Mouse (Mus musculus): ENCODE measurements at regions not wholly inside any gene's neighbourhood (a gene's known extent, or its start where the extent isn't known, plus 50 kb on each side); places are given as distances from the start of the nearest gene placed in this dataset.
A peak's percentile ranks its signal among the peaks of the same experiment; 100 is the strongest.

DNA sequence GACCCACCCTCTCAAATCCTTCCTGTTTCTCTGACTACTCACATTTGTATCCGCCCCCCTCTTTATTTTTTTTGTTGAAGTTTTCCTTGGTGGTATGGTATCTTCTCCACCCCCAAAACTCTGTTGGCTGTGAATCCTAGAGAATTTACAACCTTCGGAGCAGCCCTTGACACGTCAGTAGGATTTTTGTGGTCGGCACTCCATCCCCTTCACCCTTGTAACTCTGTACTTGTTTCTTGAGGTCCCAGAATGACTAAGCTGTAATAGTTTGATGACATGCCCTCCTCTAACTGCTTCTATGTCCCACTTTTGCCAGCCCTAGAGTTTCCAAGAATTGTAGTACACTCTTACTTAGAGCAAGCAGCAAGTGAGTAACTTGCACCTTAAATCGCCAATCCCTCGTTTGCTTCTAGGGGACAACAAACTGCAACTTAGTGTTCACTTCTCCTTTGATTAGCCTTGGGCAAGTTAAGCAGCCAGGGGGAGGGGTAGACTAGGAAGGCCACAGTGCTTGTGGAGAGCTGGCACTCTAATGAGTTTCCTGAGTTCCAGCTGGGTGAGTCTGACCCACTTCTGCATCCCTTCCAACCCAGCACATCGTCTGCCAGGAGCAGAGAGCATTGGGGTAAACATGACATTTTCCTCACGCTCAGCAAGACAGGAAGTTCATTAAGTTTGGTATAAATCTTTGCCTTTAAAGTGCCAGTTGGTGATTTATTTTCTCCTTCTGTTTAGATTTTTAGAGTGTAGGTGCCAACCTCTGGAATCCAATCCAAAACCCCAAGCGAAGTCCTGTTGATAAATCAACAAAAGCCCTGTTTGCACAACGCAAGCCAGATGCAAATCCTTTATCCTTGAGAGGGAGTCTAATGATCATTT, 118.7 kb downstream of the Foxa2 start:
- no peak for DNase-seq (ENCODE audit: low spot score)

DNA sequence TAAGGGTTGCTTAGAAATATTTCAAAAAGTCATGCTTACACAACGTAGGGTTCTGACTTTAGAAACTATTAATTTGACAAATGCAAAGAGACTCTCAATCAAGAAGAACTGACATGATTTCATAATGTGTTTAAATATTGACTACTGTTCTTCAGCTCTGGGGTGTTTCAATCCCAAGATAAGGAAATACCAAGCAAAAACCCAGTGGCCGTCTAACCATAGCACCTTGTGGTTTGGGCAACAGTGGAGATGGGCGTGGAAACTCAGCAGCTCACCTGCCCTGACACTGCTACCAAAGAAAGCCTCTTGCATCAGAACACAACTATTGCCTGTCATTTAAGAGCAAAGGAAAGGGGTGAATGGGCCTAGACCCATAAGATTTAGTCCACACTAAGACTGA, 119.9 kb downstream of the Foxa2 start:
- no peak for DNase-seq (ENCODE audit: low spot score)

DNA sequence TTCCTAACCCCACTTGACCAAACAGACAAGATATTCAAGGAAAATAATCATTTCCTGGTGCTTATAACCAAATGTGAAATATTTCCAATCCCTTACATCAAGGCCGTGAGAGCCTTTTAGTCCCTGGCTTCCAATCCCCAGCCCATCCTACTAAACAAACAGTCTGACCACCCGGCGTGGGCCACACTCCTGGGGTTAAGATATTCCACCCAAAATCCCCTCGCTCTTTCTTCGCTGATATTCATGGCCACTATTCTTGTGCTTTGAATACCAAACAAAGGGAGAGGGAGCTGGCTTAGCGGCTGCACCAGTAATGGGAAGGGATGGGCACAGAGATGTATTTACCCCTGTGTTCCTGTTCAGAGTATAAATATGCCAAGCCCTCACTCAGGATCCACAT, 139.4 kb downstream of the Foxa2 start:
- DNase-seq (ENCODE audit: low spot score): no peak

DNA sequence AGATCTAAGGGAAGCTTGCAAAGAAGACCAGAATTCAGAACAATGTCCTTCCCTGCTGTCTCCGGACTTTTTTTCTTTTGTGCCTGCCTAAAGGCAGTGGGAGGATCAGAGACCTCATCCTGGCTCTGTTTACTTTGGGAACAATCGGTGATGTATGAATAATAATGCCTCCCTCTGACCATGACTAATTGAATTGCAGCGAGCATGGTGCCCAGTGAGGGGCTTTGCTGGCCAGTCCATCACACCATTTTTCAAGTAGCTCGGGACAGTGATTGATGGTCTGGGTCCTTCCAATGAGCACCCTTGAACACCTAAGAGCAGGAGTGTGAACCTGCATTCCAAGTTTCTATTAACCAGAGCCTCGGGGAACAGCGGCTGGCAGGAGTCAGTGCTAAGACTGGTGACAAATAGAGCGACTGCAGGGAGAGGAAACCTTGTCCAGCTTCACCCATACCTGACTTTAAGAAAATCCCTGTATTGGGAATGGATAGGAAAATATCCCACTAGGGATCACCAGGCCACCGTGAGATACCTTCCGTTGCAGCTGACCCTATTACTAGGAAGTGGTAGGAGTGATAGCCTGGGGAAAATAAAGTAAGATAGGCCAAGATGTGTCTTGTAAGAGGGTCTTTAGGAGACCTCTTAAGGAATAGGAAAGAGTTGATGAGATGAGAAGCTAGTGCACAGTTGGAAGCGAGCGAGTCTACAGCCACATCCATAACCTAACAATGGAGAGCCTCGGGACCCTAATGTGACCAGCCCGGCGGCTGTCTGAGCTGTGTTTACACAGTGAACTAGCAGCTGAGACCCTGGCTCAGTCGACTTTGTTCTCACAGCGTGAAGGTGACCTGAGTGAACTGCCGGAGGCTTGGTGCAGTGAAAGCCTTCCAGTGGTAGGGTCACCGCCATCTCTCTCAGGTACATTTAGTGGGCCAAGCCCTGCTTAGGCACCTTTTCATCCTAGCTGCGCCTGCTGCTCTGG, 140.7 kb downstream of the Foxa2 start:
- no peak for DNase-seq (ENCODE audit: low spot score)

DNA sequence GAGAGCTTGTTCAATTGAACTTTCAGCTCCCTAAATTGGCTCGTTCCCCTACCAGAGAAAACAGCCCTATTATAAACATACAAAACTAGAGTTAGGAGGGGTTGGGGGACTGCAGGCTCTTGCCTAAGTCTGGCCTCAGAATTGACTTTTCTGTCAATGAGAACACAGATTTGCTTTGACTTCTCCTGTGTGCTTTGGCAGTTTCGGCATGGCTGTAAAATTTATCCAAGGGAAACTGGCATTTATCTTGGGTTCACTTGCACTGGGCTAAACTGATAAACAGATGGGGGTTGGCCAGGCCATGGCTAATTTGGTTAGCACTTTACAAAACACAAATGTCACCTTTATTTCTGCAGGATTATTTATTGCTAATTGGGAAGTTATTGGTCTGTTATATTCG, 141.7 kb downstream of the Foxa2 start:
- no peak for DNase-seq (ENCODE audit: low spot score)

DNA sequence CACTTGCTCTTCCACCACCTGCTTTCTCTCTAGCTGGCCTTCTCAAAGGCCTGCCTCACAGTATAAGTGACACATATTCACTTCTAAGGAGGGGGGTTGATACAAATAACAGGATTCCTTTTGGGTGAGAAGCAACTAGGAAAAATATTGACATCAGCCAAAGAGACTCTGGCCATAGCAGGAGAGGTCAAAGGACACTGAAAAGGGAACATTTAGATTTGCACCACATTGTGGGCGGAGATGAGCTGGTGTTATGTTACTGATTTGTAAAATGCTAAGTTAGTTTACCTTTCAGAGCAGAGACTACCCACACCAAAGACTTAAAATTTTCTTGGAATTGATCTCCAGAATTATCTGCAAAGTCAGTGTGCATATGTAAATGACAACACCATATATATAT, 147.5 kb downstream of the Foxa2 start:
- no peak for DNase-seq (ENCODE audit: low spot score)

DNA sequence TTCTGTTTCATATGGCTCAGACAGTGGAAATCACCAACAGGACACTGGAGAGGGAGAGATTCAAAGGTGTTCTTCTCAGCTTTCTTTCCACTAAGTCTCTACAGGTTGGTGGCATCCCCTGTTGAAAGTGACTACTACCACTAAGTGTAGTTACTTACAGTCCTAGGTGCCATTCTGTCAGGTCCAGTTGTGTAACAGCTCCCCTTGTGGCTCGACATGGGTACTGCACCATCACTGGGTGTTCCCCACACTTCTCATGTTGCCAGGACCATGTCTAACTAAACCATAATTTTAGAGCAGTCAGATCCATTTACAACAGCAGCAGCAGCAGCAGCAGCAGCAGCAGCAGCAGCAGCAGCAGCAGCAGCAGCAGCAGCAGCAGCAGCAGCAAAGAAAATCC, 151.1 kb downstream of the Foxa2 start:
- peak; percentile 24 for DNase-seq (ENCODE audit: low spot score)

DNA sequence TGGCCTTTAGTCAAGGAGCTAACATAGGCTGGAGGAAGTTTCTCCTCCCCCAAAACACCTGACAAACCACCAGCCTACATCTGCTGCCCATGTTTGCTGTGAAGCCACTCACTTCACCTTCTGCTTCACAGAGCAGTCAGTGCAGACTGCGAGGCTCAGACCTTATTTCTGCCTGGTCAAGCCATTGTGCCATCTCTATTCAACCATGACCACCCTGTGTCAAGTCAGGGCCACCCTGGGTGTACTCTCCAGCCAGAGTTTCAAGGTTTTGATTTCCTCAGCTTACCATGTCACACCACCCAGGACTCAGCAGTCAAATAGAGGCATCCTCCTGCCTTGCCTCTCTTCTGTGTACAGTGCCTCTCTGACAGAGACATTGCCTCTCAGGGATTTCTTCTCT, 152.6 kb downstream of the Foxa2 start:
- DNase-seq (ENCODE audit: low spot score): no peak

DNA sequence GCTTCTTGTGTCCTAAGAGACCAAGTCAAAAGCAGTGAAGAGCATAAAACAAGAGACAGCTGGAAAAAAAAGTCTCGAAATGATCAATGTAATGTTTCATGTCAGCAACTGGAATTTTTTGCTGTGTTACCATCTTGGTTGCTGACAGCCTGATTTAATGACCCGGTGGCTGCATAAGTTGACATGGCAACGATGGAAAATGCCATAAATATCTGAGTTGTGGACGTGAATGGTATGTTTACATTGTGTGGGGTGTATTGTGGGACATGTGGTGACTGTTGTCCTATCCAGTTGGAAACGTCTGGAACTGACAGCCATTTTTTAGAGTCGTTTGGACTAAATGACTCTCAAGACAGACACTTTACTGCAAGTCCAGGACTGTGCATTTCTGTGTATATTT, 160.6 kb downstream of the Foxa2 start:
- no peak for DNase-seq (ENCODE audit: low spot score)

DNA sequence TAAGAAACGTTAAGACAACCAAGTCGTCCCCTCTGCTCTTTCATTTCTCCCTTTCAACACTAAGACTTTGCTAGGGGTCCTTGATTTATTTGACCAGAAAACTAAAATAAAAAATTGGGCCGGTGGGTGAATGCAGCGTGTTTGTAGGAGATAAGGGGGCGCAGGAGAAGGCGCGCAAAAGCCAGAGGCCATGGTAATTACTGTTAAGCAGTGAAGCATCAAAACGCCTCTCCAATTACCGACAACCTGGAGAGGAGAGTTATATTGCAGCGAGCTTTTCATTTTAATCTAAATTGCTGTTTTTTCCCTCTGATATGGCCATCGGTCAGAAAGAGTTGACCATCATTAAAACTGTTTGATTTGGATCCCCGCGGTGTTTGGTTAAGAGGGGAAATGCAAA, 168.9 kb downstream of the Foxa2 start:
- no peak for DNase-seq (ENCODE audit: low spot score)

DNA sequence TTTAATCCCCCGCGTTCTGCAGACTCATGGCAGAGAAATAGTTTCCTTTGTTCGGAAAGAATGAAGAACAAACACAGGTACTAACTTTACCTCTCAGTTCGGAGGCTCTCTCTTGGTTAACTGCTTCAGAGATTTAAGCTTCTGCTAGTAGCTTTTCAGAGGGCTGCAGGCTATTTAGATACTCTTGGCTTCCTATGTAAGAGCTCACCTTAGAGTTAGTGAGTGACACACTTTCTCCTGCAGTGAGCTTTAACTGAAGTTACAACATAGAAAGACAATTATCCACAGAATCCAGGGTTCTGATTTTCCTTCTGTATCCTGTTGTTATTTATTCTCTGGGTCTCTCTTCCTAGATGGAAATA, 169.2 kb downstream of the Foxa2 start:
- DNase-seq (ENCODE audit: low spot score): no peak

DNA sequence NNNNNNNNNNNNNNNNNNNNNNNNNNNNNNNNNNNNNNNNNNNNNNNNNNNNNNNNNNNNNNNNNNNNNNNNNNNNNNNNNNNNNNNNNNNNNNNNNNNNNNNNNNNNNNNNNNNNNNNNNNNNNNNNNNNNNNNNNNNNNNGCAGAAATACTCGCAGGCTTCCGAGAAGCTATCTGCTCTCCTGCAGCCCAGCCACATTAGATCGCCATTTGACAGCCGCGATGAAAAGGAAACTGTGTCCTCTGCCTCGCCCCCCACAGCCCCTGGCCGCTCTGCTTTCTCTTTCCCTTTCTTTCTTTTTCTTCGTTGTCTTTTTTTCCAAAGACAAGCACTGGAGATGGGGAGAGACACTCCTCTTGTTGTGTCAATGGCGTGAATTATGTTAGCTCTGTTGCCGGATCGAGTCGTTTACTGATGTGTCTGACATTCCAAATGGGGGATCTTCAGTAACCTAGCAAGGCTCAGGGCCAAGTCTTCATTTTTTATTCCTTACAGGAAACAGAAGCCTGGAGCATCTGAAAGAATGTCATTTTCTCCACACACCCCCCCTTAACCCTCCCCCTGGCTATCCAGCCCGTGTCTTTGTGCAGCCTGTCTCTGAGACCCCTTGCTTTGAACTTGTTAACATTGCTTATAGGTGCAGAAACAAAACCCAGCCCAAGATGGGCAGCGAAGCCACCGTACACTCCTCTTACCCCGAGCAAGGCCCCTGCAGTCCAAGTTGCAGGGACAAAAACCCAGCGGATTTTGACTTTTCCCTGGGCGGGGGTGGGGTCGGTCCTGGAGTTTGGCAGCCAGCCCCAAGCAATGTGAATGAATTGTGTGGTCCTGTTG, 169.8 kb downstream of the Foxa2 start:
- DNase-seq (ENCODE audit: low spot score): no peak

DNA sequence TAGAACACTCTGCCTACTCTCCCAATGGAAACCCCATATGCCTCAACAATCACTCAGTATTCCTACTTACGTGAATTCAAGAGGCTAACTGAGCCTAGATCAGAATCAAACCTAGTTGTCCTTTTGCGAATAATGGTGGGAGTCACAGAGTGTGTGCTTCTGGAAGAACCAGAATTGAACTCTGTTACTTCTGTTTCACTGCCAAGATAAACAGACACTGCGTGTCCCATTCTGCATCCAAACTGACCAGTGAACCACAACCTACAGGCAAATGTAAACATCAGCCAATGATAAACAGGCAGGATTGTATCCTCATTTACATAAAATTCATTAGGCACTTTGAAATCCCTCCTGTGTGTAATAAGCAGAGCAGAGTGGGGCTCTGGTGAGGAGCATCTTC, 173.8 kb downstream of the Foxa2 start:
- no peak for DNase-seq (ENCODE audit: low spot score)

DNA sequence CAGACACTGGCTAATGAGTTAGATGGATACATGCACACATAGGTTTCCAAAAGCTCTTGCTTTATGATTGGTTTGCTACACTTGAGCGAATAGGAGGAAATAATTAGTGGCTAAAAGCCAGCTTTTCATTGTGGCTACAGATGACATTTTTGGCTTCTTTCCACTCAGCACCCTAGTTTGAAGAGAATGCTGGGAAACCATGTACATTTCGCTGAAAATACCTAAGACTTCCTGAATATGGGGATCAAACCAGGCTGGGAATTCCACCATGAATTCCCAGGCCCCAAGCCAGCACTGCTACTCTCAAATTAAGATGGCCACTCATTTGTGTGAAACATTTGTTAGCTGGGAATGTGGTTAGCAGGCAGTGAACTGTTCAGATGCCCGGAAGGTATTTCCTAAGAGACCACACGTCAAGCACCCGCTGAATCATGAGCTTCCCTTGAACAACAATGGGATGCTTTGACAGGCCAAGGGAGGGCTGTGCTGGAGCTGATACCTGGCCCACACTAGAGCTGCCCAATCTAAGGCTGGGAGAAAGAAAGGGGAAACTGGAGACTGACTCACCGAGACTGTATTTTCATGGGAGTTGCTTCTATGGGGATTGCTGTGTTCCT, 195.5 kb downstream of the Foxa2 start:
- DNase-seq (ENCODE audit: low spot score): no peak

DNA sequence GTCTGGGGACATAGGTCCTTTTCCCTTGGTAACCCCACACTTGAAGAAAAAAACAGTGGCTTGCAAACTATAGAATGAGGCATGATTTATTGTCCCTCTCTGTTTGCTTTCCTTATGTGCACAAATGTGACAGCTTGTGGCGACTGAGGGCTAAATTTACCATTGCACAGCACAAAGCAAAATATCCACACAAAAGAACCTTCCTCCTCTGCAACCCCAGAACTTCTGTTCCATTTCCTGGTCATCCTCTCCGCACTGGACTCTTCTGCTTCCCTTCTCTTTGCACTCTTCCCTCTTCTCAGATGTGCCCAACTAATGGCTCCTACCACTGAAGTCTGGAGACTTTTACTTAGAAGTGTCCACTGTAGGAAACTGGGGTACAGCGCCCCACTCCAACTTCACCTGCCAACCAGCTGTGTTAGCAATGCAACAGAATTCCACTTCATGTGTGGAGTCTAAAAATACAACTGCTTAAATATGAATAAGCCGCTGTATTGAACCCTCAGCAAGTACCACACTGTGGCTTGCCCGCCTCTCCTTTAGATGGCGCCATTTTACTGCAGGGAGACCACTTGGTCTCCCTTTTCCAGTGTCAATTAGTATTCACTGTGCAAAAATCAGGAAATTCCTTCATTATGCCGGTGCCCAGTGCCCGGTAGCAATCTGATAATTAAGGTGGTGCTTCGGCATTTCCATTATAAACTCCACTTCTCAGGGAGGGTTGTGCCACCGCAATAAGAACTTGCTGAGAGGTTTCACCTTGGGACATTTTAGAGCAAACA, 199.6 kb downstream of the Foxa2 start:
- no peak for DNase-seq (ENCODE audit: low spot score)

DNA sequence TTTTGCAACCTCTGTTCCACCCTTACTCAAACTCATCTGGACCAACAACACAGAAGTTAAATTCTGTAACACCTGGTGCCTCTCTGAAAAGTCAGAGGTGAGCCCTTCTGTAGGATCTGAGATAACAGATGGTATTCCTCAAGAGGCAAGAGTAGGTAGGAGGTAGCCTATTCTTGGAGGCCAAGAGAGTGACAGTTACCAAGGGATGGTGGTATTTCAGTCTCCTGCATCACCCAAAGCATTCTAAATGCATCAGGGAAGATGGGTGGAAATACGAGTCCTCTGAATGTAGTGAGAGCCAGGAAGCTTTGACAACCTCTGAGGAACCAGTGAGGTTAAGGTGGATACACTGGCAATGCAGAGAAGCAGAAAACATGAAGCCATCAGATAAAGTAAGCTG, 201.5 kb downstream of the Foxa2 start:
- DNase-seq (ENCODE audit: low spot score): no peak

DNA sequence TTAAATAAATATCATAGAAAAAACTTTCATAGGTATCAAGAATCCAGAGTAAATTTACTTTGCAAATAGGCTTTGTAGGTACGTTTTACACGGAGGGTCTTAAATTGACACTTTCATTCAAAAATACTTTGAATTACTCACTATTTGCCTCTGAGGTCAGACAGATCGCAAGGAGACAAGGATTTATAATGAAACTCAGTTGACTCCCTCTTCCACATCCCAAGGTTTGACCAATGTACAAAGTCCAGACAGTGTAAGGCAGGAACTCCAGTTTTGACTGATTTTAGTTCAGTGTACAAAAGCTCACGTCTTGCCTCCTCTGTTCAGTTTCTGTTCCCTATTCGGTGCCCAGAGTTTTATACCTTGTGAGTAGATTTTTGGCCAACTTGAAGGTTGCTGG, 205.8 kb downstream of the Foxa2 start:
- no peak for DNase-seq (ENCODE audit: low spot score)

DNA sequence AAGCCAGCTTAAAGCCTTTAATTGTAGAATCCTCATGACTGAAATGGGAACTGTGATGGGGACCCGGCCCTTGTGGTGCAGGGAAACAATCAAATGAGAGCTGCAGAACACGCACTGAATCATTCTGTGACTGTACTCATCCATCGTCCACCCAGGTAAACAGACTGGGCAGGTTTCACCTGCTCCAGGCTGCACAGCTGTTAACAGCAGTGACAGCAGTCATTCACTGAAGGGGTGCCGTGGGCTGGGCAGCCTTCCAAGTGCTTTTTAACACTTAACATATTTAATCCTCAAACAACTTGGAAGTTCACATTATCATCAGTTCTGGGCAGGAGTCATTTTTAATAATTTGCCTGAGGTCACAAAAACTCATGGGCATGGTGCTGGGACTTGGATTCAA, 208.2 kb downstream of the Foxa2 start:
- no peak for DNase-seq (ENCODE audit: low spot score)

DNA sequence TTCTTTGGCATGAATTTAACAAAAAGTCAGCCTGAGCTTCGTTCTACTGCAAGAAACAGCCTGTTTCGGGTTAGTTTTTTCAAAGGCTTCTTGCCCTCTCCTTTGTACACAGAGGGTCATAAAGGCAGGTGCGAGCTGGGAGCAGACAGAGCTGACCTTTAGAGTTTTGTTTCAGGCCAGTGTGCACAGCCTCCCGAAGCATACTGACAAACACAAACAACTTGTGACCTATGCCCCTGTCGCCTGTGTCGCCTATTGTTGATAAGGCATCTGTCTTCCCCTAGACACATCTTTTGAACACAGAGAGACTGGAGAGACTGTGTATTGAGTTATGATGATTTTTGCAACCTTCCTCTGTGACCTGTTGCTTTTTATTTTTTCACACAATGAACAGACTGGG, 216.2 kb downstream of the Foxa2 start:
- DNase-seq (ENCODE audit: low spot score): no peak

DNA sequence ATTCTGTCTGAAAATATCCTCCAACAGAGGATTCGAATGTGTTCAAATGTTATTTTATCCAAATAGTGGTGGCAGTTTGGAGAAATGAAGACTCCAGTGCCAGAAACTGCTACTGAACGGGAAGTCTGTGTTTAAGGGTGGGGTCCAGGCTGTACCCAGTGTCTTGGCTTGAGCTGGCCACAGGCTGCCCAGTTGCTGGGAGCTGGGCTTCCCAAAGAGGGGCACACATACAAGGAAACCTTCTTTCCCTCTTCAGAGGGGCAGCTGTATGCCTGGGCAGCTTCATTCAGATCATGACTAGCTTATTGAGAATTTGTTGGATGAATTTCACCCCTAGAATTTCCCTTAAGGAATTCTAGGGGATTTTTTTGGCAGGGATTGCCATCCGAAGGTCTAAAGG, 229.8 kb downstream of the Foxa2 start:
- DNase-seq (ENCODE audit: low spot score): no peak

DNA sequence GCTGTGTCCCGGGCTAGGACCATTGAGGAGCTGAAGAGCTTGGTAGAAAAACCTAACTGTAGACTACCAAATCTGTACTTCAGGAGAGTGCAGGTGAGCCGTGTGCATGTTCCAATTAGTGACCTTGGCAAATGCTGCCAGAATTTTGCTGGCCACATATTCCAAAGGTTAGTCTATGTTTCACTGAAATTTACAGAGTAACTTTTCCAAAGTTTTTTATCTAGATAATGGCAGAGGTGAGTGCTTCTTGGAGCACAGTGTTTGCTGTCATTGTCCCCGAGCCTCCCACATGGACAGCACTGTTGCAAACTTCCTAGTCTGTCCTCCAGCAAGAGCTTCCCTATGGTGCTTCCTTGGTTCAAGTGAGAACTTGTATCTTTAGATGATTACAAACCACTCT, 232.5 kb downstream of the Foxa2 start:
- no peak for DNase-seq (ENCODE audit: low spot score)
